Mouse (Mus musculus) megakaryocyte, embryonic 14.5 days (primary cell): ENCODE results near the gene Efhd2. TPM values are rescaled to one million over a fixed set of nuclear protein-coding genes. Genes with fewer than 3 reads are reported as not detected.

Experiments
- H3K27me3 ChIP-seq: replicated peaks from 2 replicates; pipeline ENCODE3; 2012; ENCODE audit warnings: inconsistent platforms
- H3K36me3 ChIP-seq: replicated peaks from 2 replicates; pipeline ENCODE3; 2012; ENCODE audit warnings: low read length, inconsistent platforms, mixed read lengths
- H3K4me1 ChIP-seq: 2 replicates; pipeline ENCODE4 v1.6.1; 2012; ENCODE audit warnings: inconsistent platforms
- H3K4me3 ChIP-seq: replicated peaks from 2 replicates; pipeline ENCODE3; 2012; ENCODE audit warnings: moderate library complexity, mild to moderate bottlenecking, inconsistent platforms
- H3K9me3 ChIP-seq: 2 replicates; pipeline ENCODE4 v1.6.1; 2012; ENCODE audit warnings: inconsistent platforms
- FLI1 ChIP-seq: IDR thresholded peaks from 2 replicates; pipeline ENCODE4 v1.6.1; 2012; ENCODE audit warnings: low read length, inconsistent platforms, mixed read lengths
- GATA1 ChIP-seq: IDR thresholded peaks from 3 replicates; pipeline ENCODE4 v1.6.1; 2012; ENCODE audit warnings: mixed read lengths, low read length, inconsistent platforms, borderline replicate concordance
- polyA plus RNA-seq: library from polyadenylated mRNA; stranded (reverse); fragments of >175 nt; gene quantifications from 2 replicates; pipeline ENCODE4 v1.2.3, GENCODE M21; 2012; ENCODE audit warnings: low replicate concordance; ENCODE audit not compliant: insufficient read depth

Gene Efhd2
- polyA plus RNA-seq, 1 experiment: 93.3 TPM

DNA sequence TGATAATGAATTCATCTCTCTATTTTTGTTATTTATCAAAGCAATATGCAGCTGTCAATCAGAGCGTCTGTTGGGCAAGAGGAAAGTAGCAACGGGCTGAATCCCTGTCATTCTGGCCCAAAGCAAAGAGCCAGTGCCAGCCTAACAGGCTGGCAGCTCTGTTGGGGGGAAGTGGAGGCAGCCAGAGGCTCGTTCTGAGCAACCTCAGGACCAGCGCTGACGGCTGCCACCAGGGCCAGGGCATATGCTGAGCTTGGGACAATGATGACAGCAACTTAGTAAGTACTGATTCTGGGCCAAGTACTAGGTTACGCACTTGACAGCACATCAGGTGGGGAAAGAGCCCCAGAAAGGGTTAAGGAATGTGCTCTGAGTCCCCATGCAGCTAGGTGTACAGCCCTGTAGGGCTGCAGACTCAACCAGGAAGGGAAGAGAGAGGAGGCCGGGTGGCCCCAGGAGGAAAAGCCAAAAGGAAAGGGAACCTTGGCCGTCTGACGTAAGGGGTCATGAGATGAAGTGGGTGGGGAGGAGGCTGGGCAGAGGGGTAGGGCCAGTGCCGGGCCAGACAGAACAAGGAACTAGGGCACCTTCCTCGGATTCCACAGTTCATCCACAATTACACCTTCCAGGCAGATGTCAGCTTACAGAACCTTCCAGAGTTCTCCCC lies 3.9 kb downstream of the Efhd2 start:
- H3K4me1 ChIP-seq: peaks cover 79% of the 10 kb centered on the region
- no peak for TF ChIP-seq GATA1
- TF ChIP-seq FLI1: no peak
- no peaks in the 10 kb centered on the region for H3K9me3 ChIP-seq
- peak overlapping the region; percentile 95 for H3K4me3 ChIP-seq
- peaks cover 67% of the 10 kb centered on the region for H3K36me3 ChIP-seq
- peaks cover 6% of the 10 kb centered on the region for H3K27me3 ChIP-seq

DNA sequence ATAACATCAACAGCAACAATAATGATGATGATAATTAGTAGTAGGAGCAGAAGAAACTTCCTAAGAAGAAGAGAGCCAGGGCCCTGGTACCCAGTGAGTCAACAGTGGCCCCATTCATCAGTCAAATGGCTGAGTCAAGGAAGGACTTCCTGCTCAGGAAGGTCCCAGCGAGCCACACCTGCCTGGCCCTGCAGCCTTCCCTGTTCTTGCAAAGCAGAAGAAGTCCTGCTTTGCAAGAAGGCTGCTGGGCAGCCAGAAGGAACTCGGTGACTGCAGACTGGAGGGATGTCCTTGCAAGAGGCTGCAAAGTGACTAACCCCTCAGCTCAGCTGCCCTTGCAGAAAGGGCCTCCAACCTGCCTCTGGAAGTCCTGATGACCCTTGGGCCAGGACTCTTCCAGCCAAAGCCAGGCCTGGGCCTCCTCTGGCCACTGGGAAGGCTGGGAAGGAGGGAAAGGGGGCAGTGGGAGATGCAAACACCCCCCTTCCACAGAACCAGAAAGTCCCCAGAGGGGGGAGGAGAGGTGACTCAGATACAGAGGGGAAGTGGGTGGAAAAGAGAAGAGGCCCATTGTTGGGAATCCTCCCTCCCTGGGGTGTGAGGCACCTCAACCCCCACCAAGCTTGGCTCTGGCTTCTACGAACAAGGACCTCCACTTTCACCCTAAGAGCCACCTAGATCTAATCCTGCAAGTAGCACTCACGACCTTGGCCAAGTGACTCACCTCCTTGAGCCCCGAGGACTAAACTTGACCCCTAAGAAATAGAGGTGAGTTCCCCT lies 5.1 kb downstream of the Efhd2 start:
- Histone ChIP-seq H3K36me3 (peaks cover 77% of the 10 kb centered on the region), H3K4me3 (peak overlapping the region; percentile 67), H3K4me1 (peaks cover 78% of the 10 kb centered on the region), H3K27me3 (no peaks in the 10 kb centered on the region), H3K9me3 (no peaks in the 10 kb centered on the region)
- TF ChIP-seq FLI1 (no peak), GATA1 (no peak)

- H3K27me3 ChIP-seq: no peaks in the 10 kb centered on the region
- H3K4me1 ChIP-seq: peaks cover 81% of the 10 kb centered on the region
- TF ChIP-seq FLI1 (no peak), GATA1 (no peak)
- no peaks in the 10 kb centered on the region for H3K9me3 ChIP-seq
- peaks cover 93% of the 10 kb centered on the region for H3K36me3 ChIP-seq
- H3K4me3 ChIP-seq: no peak overlapping the region
These were observed 6.7 kb downstream of the Efhd2 start for GRCm38 (mm10) chr4:141868051-141868450.

DNA sequence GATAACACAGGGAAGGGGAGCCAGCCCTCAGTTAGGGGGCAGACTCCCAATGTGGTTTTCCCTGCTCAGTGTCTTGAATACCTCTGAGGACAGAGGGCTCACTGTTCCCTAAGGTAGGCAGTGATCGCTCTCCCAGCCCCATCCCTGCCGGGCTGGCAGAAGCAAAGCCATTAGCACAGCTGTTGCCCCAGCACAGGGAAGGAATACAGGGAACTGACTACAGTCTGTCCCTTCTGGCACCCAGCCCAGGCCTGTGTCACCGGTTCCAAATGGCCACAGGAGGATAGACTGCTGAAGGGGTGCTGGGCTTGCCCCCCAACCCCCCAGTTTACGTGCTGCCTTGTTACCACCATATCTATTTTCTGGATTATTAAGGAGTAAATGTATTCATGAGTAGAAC lies 7.2 kb downstream of the Efhd2 start:
- Histone ChIP-seq H3K36me3 (peaks cover 94% of the 10 kb centered on the region), H3K27me3 (no peaks in the 10 kb centered on the region), H3K4me3 (no peak overlapping the region), H3K9me3 (no peaks in the 10 kb centered on the region), H3K4me1 (peaks cover 81% of the 10 kb centered on the region)
- TF ChIP-seq FLI1 (no peak), GATA1 (no peak)

DNA sequence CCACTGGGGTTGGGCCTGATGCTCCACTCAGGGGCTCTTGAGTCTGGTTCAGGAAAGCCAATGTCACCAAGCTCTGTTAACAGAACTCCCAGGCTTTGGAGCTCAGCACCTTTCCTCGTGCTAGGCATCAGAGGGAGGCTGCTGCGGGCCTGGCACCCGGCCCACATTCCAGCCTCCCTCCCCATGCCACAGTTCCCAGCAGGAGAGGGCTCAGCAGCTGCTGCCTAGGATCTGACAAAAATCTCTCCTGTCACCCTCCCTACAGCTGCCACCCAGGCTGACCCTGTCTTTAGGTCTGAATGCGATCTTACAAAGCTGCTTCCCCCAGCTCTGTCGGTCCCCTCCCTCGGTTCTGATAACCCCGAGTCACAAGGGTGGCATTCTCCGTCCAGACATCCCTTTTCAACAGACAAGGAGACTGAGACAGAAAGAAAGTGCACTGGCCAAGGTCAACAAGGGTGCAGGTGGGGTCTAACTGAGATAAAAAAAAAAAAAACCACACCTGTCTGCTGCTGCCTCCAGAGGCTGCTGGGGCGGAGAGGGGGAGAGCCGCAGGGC lies 7.7 kb downstream of the Efhd2 start:
- no peak for TF ChIP-seq GATA1
- TF ChIP-seq FLI1: no peak
- peaks cover 81% of the 10 kb centered on the region for H3K4me1 ChIP-seq
- H3K4me3 ChIP-seq: no peak overlapping the region
- peaks cover 92% of the 10 kb centered on the region for H3K36me3 ChIP-seq
- H3K9me3 ChIP-seq: no peaks in the 10 kb centered on the region
- no peaks in the 10 kb centered on the region for H3K27me3 ChIP-seq

DNA sequence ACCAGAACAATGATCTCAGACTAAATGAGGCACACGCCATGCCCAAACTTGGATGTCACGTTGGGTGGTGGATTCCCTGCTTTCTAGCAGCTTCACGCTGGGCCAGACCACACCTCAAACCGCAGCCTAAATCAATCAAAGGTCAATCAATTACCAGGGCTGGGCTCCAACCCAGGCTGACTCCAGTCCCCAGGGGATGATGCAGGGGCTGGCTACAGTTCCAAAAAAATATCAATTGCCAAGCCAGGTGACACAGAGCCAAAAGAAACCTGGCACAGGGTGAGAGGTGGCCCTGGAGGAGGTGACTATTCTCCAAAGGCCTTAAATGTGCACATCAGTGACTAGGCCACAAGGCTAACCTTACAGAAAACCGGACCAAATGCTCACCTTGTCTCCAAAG lies 9.1 kb downstream of the Efhd2 start:
- no peaks in the 10 kb centered on the region for H3K27me3 ChIP-seq
- no peaks in the 10 kb centered on the region for H3K9me3 ChIP-seq
- H3K4me1 ChIP-seq: peaks cover 79% of the 10 kb centered on the region
- TF ChIP-seq FLI1 (no peak), GATA1 (no peak)
- H3K4me3 ChIP-seq: no peak overlapping the region
- H3K36me3 ChIP-seq: peaks cover 92% of the 10 kb centered on the region

- Histone ChIP-seq H3K36me3 (peaks cover 92% of the 10 kb centered on the region), H3K4me1 (peaks cover 77% of the 10 kb centered on the region), H3K27me3 (no peaks in the 10 kb centered on the region), H3K4me3 (no peak overlapping the region), H3K9me3 (no peaks in the 10 kb centered on the region)
- TF ChIP-seq GATA1: no peak
- TF ChIP-seq FLI1: no peak
These were observed 9.7 kb downstream of the Efhd2 start for GRCm38 (mm10) chr4:141865006-141865405.

GRCm38 (mm10) chr4:141864506-141864905 lies 10.2 kb downstream of the Efhd2 start:
- H3K4me1 ChIP-seq: peaks cover 72% of the 10 kb centered on the region
- no peaks in the 10 kb centered on the region for H3K27me3 ChIP-seq
- H3K9me3 ChIP-seq: no peaks in the 10 kb centered on the region
- TF ChIP-seq FLI1 (no peak), GATA1 (no peak)
- peak overlapping the region; percentile 20 for H3K4me3 ChIP-seq
- peaks cover 94% of the 10 kb centered on the region for H3K36me3 ChIP-seq

GRCm38 (mm10) chr4:141863726-141864280 lies 10.9 kb downstream of the Efhd2 start:
- no peaks in the 10 kb centered on the region for H3K9me3 ChIP-seq
- TF ChIP-seq GATA1 (no peak), FLI1 (no peak)
- H3K4me1 ChIP-seq: peaks cover 64% of the 10 kb centered on the region
- H3K36me3 ChIP-seq: peaks cover 94% of the 10 kb centered on the region
- H3K27me3 ChIP-seq: no peaks in the 10 kb centered on the region
- peak overlapping the region; percentile 72 for H3K4me3 ChIP-seq
